Mouse (Mus musculus): ENCODE data around the gene Ier2.

Ier2 gene

DNA sequence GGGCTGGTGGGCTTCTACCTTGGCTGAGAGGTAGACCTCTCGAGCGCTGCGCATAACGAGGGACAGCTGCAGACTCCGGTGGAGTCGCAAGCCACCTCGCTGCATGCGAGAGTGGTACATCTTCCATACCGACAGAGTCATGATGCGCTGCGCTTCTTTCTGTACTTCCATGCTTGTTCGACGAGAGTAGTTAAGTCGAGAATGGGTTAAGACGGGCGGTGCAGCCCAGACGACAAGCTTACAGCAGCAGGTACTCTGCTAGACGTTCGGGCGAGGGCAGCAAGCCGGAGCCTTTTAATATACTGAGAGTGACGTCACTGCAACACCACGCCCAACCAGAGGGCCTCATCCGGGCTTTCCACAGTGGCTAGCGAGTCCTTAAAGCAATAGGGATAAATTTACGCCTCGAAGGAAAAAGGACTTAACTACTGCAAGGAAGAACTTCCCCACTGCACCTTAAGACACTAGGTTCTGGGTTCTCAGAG is at the start of gene Ier2:
TSS of gene Ier2 (minus strand) at position 272 of the 485 bp plus-strand sequence.
- DNase-seq (ENCODE audit: low read depth) = peak; percentile 91

DNA sequence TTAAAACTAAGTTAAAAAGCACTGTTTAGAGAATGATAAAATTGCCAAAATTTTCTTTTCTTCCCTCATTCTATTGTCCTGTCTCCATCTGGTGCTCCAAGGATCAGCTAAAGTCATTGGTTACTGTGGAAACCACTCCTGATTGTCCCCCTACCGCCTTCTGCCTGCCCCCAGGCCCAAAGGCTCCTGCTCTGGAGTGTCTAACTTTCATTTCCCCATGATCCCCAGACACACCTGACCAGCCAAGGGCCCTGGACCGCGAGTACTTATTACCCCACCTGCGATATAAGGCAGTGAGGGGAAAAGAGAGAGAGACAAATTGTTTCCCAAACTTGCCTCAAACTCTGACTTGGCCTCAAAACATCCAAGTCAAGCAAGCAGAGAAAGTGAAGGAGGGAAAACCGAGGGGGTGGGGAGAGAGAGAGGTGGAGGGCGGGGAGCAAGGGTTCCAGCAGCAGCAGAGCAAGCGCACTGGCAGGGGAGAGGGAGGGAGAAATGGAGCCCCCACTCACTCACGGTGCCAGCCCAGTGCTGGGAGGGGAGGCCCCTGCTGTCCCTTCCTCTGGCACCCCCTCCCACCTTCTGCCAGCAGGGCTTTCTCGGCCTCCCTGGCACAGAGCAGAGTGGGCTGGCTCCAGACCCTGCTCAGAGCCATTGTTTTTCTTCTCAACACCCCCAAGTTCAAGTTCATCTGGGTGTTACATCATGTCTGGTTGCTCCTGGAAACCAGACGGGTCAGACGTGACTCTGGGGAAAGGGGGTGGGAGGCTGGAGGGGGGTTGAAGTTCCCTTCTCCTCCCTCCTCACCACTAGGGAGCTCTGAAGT is 49.5 kb upstream of the Ier2 start:
- DNase-seq (ENCODE audit: low read depth) = no peak

DNA sequence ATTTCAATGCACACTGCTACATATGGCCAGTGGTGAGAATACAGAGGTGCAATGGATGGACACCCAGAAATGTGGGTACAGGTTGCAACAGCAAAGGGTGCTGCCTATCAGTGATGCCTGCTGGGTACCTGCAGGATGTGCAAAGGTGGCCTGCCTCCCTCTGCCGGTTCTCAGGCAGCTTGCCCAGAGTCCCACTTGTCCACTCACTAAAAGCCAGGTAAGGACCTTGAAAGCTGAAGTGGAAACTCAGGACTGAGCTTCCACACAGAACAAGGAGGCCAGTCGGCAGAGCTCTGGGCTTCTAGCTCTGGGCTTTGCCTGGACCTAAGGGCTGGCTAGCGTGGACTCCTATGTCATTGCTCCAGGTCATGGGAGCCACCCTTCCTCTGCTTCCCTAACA is 48.7 kb upstream of the Ier2 start:
- no peak for DNase-seq (ENCODE audit: low read depth)

DNA sequence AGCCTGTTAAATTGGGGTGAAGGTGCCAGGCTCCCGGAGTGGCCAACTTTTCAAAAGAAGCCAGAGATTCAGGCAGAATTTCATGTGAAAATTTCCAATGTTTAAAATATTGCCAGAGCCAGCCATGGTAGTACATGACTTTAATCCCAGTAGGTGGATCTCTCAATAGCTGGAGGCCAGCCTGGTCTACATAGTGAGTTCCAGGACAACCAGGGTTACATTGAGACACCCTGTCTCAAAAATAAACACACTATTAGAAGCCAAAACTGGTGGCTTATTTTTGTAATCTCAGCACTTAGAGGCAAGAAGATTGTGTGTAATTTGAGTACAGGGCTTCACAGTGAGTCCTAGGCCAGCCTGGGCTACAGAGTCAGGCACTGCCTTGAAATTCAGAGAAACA is 47.3 kb upstream of the Ier2 start:
- no peak for DNase-seq (ENCODE audit: low read depth)

DNA sequence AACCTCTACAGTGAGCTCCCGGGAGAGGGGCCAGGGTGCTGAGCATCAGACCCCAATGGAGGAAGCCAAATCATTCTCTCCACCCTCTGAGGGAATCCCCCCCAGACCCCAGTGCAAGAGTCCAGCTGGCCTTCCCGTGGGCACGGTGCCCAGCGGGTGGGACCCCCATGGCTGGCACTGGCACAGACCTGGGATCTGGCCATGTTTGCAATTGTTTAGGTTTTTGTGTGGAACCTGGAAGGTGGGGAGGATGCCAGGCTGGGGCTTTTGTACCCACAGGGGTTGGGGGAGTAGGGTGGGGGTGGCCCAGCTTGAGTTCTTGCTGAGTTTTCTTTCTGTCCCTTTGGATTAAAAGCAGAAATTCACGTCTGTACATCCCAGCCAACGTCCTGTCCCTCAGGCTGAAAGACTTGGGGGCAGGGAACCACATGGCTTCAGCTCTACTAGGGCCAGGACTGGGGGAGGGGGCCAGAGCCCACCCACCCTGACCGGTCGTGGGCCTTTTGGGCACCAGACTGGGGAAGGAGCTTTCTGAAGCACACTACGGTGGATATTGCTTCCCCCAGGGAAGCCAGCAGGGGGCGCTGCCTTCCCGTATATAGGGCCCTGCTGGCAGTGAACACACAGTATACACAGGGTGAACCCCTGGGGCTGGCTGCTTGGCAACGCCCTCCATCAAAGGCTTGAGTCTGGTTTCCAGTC is 46.3 kb upstream of the Ier2 start:
- DNase-seq (ENCODE audit: low read depth) = no peak

DNA sequence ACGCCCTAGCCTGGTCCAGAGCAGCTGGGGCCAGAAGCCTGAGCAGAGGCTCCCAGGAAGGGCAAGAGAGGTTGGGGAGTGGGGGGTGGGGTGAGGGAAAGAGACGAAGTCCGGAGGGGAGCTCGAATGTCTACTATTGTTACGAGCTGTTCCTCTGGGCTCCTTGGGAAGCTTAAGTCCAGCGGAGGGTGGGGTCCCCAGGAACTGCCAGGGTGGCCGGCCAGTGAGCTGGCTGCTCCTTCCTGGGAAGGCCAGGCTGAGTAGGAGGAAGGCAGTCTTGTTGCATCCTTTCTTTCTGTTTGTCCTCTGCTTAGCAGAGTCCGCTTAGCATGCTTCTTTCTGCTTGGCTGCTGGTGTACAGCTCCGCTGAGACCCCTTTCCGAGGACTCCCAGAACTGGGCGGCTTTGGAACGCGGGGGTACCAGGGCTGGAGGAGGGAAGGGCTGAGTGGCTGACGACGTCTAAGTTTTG is 45.5 kb upstream of the Ier2 start:
- DNase-seq (ENCODE audit: low read depth) = no peak

DNA sequence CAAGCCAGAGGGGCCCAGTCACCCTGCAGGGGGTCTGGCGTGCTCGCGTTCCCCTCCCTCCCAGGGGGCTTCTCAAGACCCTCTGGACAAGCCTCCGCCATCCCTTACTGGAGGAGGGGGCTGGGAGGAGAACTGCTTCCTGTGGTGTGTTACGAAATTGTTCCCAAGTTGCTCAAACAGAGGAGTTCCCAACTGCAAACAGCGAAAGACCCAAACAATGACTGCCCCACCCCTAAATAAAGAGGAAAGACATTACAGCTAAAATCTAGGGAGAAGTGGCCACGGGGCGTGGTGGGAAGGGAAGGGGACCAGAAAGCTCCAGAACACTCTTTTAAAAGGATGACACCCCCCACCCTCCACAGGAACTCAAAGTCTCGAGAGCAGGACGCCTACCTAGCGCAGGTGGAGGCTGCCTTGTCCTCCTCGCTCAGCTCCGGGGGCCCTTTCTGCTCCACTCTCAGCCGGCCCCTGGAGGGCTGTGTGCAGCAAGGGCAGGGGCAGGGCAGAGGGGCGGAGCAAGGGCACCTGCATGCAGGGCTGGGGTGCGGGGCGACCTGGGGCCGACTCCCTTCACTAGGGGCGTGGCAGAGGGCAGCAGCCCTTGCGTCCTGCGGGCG is 44.7 kb upstream of the Ier2 start:
- no peak for DNase-seq (ENCODE audit: low read depth)

DNA sequence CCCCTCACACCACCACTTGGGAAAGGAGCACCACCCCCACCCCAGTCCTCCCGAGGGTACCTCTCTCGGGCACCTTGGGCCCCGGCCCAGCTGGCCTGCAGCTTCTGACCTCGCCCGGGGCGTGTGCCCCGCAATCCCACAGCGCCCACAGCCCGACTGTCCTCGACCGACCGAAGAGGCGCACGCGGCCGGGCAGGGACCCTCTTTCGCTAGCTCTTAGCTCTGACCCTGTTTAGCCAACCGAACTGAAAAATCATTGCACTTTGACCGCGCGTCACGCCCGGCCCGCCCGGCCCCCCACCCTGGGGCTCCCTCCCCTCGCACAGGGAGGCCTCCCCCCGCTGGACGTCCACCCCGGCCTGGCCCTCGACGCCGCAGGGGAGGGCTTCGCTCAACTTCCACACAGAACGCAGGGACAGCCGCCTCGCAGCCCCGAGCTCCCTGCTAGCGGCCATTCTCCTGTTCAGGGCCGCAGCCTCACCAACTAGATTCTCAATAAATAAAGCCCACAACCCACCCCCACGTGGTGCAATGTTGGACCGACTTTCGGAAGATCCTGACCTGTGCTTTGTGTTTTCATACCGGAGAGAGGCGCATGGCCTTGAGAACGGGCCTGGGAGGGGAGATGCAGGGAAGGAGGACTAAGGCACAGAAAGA is 44.1 kb upstream of the Ier2 start:
- no peak for DNase-seq (ENCODE audit: low read depth)

DNA sequence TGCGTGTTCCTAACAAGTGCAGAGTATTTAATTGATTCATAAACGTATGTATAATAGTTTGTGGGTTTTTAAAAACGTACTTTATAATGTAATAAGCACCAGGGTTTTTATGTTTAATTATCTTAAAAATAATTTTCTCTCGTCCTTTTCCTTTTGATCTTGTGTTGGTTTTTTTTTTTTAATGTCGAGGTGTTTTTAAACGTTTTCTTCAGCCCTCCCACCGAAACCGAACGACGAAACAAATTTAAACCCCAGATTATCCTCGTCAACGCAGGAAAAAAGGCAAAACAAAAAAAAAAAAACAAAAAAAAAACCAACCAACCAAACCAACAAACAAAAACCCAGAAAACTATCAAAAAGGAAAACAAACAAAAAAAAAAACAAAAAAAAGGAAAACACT is 43.3 kb upstream of the Ier2 start:
- DNase-seq (ENCODE audit: low read depth) = no peak

DNA sequence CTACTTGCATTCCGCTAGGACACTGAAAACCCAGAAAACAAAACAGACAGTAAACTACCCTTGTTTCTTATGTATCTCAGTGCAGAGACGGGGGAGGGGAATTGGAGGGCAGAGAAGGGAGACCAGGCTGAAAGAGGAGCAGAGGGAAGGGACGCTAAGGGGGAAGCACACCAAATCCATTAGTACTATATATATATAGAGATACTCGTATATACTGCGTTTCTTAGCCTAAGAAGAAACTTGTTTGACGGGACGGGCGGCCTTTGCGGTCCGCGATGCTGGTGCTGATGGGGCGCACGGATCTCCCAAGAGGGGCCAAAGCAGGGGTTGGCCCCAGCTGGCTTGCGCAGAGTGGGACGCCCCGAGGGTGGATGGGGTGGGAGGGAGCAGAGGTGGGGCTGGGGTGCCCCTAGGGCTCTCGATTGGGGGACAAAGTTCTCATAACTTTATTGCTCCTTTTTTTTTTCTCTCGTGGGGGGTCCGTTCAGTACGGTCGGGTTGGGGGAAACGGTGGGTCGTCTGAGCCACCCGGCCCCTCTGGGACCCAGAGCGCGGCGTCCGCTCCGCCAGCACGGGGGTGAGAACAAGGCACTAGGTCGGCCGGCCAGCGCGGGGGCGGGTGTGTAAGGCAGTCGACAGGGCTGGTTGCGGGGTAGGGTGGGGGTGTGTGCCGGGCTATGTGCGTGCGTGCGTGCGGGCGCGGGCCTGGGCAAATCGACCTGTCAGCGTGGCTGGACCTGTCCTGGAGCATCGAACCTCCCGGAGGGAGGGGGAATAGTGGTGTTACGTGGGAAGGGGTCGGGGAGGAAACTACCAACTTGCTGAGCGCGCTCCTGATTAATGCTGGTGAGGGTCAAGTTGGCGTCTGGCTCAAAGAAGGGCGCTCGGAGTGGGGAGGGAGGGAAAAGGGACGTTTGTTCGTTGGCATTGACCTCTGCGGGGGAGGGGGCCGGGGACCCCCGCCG is 42.5 kb upstream of the Ier2 start:
- DNase-seq (ENCODE audit: low read depth) = no peak

DNA sequence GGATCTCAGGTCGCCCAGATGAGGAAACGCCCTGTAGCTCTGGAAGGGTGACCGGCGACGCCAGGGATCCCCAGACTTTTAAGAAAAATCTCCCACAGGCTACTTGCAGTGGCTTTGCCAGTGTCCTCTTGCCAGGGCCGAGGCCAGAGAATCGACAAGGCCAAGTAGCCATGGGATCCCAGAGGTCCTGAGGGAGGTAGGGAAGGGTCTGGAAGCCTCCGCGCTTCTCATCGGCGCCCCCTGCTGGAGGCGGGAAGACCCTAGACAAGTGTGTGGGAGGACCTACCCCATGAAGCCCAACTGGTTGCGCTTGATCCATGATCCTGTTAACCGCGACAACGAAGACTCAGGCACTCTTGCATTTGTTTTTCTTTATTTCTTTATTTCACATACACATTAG is 41.7 kb upstream of the Ier2 start:
- DNase-seq (ENCODE audit: low read depth) = no peak

DNA sequence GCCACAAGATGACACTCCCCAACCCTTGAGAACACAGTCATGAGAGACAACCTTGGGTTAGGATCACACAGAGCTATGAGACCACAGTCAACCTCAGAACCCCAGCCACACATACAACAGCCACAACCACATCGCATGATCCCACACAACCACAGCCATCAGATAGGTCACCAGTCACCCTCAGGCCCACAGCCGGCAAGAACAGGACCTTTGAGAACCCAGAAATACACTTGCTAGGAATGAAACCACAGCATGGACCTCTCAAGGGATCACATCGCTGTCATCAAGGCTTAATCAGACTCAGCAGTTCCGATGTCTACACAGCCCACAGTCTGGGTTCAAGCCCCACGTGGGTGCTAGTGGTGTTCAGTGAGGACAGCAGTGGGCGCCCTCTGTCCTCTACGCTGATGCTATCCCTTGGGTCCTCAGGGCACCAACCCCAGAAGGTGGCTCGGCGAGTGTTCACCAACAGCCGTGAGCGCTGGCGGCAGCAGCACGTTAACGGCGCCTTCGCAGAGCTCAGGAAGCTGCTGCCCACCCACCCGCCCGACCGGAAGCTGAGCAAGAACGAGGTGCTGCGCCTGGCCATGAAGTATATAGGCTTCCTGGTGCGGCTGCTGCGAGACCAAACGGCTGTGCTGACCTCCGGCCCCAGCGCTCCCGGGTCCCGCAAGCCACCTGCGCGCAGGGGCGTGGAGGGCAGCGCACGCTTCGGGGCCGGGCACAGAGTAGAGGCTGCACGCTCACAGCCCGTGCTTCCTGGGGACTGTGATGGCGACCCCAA is 41.0 kb upstream of the Ier2 start:
- no peak for DNase-seq (ENCODE audit: low read depth)

DNA sequence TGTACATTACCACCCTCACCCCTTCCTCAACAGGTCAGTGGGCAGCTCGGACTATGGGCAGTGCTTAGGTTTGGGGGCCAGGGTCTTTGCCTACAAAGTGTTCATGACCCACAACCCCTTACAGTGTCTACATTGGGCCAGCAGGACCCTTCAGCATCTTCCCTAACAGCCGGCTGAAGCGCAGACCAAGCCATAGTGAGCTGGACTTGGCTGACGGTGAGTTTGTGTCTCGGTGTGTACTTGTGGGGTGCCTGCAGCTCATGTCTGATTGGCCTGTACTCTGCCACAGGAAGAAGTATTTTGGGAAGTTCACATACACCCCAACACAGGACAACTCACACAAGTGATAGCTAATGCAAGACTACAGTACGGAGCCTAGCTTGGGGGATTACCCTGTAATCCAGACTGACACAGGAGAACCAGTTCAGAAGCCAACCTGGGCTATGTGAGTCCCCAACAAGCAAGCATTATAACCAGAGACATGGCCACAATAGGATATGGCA is 40.4 kb upstream of the Ier2 start:
- DNase-seq (ENCODE audit: low read depth) = no peak

DNA sequence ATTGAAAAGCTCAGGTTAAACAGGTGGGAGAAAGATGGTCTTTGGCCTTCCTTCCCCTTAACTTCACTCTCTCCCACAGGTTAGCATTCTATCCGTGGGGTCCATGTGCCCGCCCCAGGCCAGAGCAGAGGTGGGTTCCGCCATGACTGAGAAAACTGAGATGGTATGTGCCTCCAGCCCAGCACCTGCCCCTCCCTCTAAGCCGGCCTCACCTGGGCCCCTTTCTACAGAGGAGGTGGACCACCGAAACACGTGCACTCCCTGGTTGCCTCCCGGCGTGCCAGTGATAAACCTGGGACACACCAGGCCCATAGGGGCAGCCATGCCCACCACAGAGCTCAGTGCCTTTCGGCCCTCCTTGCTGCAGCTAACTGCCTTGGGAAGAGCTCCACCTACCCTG is 39.9 kb upstream of the Ier2 start:
- no peak for DNase-seq (ENCODE audit: low read depth)

DNA sequence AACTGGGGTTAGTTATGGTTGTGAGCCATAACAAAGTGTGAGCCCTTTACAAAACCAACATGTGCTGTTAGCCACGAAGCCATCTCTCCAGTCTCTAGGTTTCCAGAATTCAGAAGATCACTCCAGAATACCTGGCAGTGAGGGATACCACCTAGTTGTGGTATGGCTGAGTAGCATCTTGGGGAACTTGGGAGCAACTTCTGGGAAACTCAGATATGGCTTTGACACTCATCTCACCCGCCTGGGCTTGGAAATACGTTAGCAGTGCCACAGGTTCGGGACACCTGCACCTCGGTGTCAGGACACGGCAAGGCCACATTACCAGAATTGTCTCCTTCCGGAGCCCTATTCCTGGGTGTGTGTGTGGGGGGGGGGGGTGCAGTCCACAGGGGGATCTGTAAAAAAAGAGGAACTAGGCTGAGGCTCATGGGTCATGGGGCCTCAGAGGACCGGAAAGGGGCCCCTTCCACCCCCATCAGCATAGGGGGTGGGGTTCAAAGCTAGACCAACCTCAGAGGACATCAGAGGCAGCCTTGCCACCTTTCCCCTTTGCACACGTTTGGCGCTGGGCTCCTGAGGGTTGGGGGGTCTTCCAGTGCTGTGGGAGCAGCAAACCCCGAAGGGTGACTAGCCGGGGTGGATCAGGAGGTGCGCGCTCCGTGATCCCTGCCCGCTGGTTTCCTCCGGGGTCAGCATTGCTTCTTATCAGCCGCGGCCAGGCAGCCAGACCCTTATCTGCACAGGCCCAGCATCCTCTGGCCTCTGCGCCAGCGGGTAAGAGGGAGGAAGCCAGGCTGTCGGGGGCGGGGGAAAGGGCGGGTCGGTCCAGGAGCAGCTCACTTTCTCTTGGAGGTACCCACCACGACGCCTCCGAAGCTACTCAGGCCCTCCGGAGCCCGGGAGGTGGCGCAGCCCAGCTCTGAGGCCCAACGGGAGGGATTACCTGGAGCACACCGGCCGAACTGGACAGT is 38.6 kb upstream of the Ier2 start, which contains the start of gene Lyl1:
TSS of gene Lyl1 (plus strand) at position 517 of the 971 bp plus-strand sequence.
- DNase-seq (ENCODE audit: low read depth) = peak; percentile 92

DNA sequence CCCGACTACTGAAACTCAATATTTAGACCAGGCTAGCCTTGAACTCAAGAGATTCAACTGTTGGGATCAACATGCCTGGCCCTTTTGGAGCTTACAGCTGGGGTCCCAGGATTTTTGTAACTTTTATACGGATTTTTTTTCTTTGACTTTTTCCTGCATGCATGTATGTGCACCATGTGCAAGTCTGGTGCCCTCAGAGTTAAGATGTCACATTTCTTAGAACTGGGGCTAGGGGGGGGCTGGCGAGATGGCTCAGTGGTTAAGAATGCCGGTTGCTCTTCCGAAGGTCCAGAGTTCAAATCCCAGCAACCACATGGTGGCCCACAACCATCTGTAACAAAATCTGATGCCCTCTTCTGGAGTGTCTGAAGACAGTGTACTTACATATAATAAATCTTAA is 37.9 kb upstream of the Ier2 start:
- DNase-seq (ENCODE audit: low read depth) = no peak

DNA sequence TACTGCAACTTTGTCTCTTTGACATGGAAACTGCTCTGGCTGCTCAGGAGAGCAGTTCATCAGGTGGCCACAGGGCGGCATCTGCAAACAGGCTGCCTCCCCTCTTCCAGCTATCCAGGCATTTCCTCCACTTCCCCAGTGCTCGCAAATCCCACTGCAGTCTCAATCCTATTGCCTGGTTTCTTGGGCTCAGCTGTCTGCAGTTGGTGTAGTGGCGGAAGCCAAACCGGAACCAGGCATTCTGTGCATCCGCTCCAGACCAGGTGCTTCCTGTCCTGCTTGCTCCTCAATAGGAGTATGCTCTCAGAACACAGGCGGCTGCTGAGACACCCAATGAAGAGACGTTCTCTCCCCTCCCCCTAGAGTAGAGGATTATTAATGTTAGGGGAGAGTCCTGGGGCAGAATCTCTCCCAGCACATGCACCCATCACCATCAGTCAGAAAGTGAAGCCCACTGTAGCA is 37.2 kb upstream of the Ier2 start:
- no peak for DNase-seq (ENCODE audit: low read depth)

DNA sequence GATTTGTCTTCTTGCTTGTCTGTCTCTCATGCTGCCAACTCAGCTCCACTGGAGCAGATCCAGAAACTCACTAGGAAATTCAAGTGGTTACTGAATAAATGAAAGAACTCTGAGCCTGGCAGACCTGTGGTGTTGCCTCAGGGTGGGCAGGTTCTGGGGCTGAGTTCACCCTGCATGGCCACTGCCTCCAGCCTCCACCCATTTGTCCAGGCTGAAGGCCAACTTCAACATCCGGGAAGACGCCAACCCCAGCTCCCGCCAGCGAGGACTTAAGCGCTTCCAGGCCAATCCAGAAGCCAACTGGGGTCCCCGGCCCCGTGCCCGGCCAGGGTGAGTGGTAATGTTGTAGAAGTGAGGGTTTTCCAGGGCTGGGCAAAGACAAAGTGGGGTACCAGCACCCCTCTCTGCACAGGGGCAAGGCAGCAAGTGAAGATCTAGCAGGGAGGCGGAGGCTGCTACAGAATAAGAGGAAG is 36.3 kb upstream of the Ier2 start:
- DNase-seq (ENCODE audit: low read depth) = no peak

DNA sequence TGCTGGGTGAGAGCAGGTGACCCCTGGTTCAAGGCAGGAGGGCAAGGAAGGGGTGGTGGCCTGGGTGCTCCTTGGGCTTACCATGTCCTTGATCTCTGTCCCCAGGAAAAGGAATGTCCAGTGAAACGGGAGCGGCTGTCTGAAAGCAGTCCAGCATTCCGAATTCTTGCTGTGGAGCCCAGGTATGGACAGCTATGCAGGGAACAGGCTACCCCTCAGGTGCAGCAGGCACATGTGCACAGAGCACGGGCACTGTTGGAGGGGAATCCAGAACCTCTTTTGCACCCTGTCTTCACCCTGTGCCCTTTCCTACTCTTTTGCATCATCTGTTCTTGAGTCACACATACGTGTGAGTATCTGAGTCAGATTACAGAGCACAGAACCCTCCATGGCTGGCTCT is 35.6 kb upstream of the Ier2 start:
- no peak for DNase-seq (ENCODE audit: low read depth)
